Mouse (Mus musculus): Measurements from ENCODE around the gene Prune1. TPM values are rescaled to one million over a fixed set of nuclear protein-coding genes. Genes with fewer than 3 reads are reported as not detected.

The Prune1 gene
- 10 to 100 TPM; 24.1 to 26.6 TPM for total RNA-seq (2021)

DNA sequence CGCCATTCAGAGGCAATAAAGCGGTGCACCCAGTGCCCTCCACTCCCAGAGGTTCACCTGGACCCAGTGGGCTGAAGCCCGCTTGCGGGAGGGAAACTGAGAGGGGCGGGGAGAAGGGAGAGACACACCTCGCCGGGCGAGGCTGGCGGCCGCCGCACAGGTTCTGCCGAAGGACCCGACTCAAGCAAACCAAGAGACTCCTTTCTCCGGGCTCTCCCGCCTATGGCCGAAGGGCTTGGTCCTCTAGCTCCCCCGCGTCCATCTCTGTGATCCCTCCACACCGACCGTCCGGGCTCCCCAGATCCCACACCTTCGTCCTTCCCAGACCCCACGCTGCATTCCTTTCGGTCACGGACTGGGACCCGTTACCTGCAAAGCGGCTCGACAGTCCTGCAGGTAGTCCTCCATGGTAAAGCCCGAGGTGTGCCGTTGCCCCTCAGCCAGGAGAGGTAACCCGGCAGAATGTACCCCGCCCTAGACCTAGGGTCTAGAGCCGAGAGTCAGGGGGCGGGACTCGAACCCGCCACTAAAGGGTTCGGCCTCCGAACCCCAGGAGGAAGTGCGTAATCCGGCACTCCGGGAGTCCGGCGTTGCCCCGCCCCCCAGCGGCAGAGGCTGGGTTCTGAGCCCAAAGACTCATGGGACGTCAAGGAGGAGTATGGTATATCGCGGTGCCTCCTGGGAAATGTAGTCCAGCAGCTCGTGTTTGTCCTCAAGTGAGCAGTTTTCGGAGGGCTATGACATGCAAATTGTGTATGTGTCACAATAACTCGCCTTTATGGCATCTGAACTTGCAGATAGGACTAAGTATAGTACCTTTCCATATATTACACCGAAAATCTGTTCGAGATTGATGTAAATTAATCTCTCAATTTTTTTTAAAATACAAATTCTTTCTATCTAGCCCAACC is at the start of gene Prune1, which contains the start of gene Mindy1:
TSS of gene Prune1 (minus strand) at position 861 of the 911 bp plus-strand sequence.
TSS of gene Mindy1 (plus strand) at position 130 of the 911 bp plus-strand sequence.
- DNase-seq = peak; percentile 96 to 98
- intact Hi-C loops (cut with DNase I) = loop anchor here (5.0 kb wide), 1 partner anchor 64 kb away; the partner anchor contains the start of gene Gabpb2

DNA sequence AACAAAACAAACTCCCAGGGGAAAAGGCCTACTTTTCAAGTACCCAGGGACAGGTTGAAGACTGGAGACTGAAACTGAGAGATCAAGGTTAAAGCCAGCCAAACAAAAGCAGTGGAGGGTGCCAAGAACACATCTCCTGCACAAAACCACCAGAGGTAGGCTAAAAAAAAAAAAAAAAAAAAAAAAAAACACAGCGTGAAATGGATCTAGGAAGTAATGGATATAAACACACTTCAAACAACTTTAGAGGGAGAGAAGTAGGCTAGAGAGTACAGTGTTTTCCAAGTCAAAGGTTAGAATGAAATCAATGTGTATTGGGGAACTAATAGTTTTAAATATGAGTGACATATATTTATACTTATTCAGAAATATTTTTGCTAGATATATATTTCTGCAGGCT is 49.7 kb upstream of the Prune1 start:
- intact Hi-C loops (cut with DNase I) = no loop called here
- DNase-seq = no peak

DNA sequence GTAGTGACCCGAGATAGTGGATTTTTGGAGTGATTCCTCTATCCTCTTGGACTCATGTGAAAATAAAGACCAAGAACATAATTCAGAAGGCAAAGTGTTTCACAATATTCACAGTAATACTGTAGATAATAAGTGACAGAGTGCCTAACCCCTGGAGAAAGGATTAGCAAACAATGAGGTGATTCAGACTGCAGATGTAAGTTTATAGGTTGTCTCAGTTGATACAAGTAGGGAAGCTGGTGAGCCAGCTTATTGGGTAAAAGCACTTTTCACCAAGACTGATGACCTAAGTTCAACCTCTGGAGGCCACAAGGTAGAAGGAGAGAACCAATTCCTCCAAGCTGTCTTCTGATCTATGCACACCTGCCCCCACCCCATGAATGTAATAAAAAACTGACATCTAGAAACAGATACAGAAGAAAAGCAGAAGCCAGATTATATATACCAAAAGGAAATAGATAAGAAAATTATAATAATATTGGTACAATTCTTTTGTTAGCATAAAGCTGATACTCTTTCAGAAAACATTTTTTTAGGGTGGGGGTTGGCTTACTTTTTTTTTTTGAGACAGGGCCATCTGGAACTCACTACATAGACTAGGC is 47.0 kb upstream of the Prune1 start:
- intact Hi-C loops (cut with DNase I) = no loop called here
- DNase-seq = no peak

DNA sequence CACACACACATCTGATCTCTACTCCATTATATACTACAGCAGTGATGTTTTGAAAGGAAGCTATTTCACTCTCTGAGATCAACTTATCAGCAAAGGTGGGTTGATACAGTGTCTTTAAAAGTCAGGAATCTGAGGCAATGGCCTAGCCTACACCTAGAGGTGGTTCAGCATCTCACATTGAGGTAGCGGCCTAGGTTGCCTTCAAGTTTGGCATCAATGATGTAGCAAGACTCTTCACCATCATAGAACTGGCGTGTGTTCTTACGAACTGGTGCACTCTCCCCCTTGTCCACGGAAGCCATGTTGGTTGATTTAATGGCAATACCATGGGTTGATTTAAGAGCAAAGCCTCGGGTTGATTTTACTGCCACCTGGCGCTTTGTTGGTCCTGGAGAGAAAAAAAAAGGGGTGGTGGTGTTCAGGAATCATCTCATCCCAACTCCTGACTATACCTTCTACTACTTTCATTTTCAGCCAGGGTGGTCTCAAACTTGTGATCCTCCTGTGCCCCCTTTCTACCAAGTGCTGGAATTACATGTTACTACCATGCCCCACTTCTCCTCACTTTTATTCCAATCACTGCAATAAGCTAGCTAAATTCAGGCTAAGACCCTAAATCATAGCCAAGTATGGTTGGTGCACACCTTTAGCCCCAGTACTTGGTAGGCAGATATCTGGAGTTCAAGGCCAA is 42.7 kb upstream of the Prune1 start:
- intact Hi-C loops (cut with DNase I) = no loop called here
- DNase-seq = no peak

DNA sequence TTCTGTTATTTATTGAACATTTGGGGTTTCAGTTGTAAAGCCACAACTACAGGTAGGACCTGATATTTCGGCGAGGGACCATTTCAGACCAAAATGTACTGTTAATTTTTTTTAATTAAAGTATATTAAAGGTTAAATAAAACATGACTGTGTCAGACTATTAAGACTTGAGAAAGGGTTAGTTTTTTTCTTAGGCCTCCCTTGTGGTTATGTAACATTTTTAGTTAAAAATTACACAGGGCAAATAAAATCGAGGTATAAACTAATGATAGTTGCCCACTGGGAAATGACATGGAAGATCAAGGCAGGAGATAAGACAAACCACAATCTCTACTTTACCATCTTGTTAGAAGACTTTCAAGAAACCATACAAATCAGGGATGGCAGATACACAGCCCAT is 41.6 kb upstream of the Prune1 start:
- intact Hi-C loops (cut with DNase I) = no loop called here
- no peak for DNase-seq

DNA sequence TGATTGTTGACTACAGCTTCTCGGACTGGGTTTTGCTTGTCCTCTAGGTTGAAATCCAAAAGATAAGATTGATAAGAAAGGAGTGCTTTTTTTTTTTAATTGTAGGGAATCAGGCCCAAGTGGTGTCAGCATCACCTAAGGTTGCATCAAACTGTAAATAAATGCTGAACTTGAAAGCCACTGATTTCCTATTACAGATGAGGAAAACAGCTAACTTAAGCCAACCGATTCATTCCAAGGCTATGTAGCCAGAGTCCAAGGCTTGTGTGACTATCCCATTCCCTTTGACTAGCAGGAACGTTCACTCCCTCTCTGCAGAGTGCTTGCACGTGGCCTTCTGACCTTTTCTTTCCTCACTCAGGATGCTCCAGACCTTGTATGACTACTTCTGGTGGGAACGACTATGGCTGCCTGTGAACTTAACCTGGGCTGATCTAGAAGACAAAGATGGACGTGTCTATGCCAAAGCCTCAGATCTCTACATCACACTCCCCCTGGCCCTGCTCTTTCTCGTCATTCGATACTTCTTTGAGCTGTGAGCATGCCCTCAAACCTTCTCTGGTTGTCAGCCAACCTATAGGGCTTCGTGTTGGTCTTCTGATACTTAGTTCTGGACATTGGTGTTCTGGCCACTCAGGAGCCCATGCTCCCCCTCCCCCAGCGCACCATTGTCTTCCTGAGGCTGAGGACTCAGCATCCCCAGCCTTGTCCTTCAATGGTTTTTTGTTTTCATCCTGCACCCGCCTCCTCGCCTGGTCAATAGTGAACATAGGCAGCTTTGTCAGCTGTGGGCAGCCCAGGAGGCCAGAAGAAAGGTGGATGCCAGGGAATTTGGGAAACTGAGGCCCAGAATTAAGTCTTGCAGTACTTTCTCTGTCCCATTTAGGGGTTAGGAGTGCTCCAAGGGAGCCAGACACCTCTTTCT is 38.1 kb upstream of the Prune1 start:
- no peak for DNase-seq
- intact Hi-C loops (cut with DNase I) = loop anchor here (5.0 kb wide), 1 partner anchor 93 kb away; the partner anchor contains the start of gene Cdc42se1

DNA sequence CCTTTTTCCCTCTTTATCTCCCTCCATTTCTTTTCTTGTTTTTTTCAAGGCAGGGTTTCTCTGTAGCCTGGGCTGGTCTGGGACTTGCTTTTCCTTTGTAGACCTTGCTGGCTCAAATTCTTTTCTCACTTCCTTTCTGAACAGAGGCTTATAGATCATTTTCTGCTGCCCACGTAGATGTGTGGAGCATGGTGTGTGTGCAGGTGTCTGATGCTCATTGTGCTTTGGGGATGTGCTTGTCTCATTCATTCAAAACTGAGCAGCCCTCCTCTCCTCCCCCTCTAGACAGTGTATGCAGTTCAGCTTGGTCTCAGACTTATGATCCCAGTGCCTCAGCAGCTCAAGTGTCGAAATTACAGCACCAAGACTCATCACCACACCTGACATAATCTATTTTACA is 37.2 kb upstream of the Prune1 start:
- intact Hi-C loops (cut with DNase I) = loop anchor here (5.0 kb wide), 1 partner anchor 92 kb away; the partner anchor contains the start of gene Cdc42se1
- no peak for DNase-seq

DNA sequence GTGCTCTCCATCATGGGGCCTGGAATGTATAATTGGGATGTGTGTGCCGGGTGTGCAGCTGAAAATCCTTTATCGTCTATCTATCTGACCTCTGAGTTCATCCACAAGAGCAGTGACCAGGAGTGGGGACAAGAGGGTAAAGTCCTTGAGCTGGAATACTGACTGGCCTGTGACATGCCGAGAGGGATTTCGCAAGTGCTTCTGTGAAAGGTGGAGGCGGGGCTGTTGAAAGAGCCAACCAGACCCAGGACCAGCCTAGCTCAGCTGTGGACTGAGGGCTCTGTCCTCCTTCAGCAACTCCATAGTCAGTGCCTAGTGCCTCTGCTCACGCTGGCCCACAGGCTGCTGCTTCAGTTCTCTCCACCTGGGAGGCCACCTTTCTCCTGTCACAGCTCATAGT is 36.7 kb upstream of the Prune1 start:
- intact Hi-C loops (cut with DNase I) = loop anchor here (5.0 kb wide), 1 partner anchor 91 kb away; the partner anchor contains the start of gene Cdc42se1
- peak; percentile 47 to 62 for DNase-seq

DNA sequence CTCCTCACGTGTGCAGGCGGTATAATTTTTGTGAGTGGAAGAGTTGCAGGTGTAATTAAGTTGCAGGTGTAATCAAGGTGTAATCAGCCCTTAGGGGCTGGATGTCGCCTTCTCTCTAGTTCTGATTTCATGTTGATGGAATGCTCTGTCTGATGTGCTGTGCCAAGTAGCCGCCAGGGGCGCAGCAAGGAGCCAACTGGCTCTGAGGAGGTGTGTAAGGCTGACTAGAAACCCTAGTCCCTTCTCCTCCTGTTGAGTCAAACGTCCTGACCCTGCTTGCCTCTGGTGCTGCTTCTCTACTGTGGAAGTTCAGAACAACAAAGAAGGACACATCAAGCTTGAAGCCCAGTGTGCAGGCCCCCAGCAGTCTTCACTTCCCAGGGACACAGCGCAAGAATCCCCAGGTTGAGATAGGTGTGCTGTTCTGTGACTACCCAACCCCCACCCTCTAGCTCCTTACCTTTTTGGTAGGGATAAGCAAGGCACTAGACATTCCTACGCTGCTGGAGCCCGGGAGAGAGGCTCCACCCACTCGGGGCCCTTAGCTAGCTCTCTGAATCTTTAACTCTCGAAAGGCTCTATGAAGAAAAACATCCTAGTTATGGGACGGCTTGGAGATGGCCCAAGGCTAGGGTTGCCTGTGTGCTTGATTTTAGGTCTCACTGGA is 35.7 kb upstream of the Prune1 start:
- intact Hi-C loops (cut with DNase I) = loop anchor here (5.0 kb wide), 1 partner anchor 90 kb away; the partner anchor contains the start of gene Cdc42se1
- DNase-seq = peak; percentile 37 to 62

DNA sequence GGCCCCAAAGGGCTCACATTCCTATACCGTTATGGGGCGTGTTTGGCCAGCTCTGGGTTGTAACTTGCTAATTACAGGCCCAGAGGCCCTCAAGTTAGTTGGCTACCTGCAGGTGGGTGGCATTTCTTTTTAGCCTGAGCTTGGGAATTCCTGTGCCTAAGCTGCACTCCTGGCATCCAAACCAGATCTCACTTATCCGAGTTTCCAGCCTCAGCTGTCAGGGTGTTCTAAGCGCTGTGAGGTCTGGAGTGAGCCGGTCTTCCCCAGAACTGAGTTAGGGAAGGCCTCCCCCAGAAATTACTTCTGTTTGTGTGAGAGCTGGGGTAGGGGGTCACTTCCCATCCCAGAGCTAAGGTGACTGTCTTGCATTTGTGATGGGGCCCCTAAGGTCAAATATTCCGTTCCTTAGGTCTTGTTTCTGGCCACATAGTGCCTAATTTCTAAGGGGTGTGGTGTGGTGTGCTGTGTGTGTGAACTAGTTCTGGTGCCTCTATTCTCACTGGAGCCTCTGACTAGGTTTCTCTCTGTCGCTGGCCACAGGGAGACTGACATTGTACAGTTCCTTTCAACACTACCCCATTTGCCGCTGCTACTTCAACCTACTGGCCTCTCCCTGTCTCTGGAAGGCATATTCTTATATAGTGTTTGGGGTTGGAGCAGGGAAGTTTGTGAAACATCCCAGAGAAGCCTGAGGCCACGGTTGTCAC is 34.1 kb upstream of the Prune1 start:
- intact Hi-C loops (cut with DNase I) = loop anchor here (2.0 to 5.0 kb wide), 2 partner anchors 31 to 89 kb away; partner anchors contain the start of gene Cdc42se1
- no peak for DNase-seq

DNA sequence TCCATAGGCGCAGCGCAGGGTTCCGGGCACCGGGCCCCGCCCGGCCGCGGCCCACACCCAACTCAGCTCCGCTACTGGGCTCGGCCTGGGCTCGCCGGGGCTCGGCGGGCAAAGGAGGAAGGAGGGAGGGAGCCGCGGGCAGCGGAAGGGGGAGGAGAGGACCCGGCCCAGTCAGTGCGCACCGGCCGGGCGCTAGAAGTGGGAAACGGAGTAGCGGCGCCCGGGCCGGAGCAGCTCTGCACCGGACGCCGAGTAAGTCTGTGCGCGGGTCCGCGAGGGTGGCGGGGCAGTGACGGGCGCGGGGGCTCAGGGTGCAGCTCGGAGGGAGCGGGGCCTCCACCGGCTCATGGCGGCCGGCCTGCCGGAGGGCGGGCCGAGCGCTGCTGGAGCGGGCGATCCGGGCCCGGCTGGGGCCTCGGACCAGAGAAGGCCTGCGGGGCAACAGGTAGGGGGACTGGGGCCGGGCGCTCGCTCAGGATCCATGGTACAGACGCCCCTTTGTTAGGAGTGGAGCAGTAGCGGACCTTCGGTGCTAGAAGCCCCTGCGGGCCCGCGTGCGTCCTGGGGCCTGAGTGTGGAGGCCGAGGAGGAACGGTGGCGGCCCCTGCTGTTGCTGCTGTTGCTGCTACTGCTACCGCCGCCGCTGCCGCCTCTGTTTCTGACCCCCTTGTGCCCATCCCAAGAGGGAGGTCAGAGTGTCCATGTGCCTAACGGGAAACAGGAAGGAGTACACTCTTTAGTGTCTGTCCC is 33.4 kb upstream of the Prune1 start:
- intact Hi-C loops (cut with DNase I) = loop anchor here (2.0 to 5.0 kb wide), 2 partner anchors 30 to 88 kb away; partner anchors contain the start of gene Cdc42se1
- peak; percentile 91 to 95 for DNase-seq

DNA sequence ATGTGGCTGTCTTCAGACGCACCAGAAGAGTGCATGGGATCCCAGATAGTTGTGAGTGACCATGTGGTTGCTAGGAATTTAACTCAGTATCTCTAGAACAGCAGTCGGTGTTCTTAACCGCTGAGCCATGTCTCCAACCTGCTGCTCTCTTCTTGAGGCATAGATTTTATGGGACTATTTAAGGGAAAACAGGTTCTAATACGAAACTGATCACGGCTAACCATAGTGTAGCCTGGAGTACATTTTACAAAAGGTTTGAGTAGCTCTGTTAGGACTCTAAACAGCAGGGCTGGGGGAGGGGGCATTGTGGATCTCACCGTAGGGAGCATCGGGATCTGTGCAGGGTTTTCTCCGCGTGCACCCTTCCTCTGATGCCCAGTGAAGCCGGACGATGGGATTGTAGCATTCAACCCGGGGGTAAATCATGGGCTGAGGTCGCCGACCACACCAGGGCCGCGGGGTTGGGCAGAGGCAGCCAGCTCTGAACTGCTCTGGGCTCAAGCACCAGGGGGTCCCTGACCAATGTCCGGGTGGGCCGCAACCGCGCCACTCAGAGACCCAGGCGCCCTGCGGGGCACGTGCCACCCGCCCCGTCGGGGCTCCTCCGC is 32.7 kb upstream of the Prune1 start, which contains the start of gene Cers2:
TSS of gene Cers2 (plus strand) at position 306 of the 608 bp plus-strand sequence.
- no peak for DNase-seq
- intact Hi-C loops (cut with DNase I) = loop anchor here (2.0 to 5.0 kb wide), 4 partner anchors 30 to 138 kb away; partner anchors contain the start of gene Cdc42se1

DNA sequence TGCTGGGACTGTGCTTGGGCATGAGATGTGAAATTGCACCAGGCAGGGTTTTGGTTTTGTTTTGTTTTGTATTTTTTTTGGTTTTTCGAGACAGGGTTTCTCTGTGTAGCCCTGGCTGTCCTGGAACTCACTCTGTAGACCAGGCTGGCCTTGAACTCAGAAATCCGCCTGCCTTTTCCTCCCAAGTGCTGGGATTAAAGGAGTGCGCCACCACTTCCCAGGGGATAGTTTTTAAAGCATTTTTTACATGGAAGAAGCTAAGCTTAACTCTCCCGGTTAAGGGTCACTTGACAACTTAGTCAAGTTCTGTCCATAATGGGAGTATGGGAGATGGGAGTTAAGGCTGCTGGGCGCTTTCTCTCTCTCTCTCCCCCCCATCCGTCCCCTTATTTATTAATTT is 32.2 kb upstream of the Prune1 start:
- DNase-seq = no peak
- intact Hi-C loops (cut with DNase I) = loop anchor here (2.0 to 5.0 kb wide), 3 partner anchors 29 to 138 kb away; no protein-coding TSS in a partner anchor

DNA sequence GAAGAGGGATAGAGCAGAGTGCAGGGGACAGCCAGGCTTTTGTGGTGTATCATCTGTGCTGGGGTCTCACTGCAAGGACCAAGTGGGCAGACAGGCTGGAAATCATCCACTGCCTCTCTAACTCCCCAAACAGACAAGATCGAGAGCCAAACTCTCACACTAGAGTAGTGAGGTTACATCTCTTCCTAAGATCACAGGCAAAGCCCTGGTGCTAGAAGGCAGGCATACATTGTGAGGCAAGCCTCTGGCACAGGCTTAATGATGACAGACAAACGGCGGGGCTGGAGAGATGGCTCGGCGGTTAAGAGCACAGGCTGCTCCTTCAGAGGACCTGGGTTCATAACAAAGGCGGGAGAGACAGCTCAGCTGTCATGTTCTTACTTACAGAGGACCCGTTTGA is 31.6 kb upstream of the Prune1 start:
- DNase-seq = no peak
- intact Hi-C loops (cut with DNase I) = loop anchor here (5.0 kb wide), 2 partner anchors 79 to 139 kb away; no protein-coding TSS in a partner anchor

DNA sequence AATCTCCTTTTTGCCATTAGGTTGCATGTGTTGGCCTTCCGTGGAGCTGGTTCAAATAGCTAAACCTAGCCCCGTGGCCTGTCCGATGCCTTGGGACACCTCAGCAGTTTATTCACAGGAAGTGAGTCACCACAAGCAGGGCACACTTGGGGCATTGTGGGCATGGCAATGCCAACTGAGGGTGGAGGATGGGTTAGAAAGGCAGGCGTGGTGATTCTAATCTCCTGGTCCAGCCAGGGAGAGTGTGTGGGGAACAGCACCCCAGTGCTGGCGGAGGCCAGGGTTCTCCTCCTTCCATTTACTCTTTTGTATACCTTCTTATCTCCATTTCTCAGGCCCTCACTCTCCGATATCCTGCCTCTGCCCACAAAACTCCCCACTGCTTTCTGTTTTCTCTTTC is 30.7 kb upstream of the Prune1 start:
- intact Hi-C loops (cut with DNase I) = loop anchor here (5.0 kb wide), 2 partner anchors 80 to 140 kb away; no protein-coding TSS in a partner anchor
- DNase-seq = no peak

DNA sequence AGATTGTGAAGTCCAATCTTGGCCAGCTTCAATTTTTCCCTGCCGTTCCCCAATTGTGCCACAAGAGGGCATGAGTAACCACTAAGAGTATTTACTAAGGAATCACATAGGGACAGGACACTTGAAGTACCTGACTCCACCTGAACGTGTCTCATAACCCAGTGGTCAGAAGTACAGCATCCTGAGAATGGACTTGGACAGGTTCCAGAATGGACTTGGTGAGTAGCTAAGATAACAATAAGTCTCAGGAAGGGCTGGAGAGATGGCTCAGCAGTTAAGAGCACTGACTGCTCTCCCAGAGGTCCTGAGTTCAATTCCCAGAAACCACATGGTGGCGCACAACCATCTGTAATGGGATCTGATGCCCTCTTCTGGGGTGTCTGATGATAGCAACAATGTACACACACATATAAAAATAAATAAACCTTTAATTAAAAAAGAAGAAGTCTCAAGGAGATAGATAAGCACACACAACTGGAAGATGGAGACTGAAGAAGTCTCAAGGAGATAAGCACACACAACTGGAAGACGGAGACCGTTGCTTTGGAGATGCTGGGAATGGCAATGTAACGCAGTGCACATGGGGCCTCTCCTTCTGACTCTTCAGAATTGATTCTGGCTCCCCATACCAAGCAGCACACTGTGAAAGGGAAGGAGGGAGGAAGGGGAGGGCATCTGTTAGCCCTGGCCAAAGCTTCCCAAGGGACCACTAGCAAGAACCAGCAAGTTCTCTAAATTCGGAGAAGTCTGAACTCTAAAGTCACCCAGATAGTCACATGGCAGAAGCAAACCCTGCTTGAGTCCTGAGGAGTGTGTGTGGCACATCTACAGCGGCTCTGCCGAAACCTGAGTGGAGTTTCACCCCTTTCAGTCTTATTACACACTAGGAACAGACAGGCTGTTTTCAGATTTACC is 29.3 kb upstream of the Prune1 start:
- intact Hi-C loops (cut with DNase I) = loop anchor here (5.0 kb wide), 2 partner anchors 81 to 141 kb away; no protein-coding TSS in a partner anchor
- DNase-seq = peak; percentile 72 to 75

All from heart, postnatal 36 days (tissue).